Mouse (Mus musculus) intestine, postnatal 0 days (tissue): ENCODE measurements around the gene Mpp3. TPM values are rescaled to one million over a fixed set of nuclear protein-coding genes. Genes with fewer than 3 reads are reported as not detected.

ENCODE experiments used
- ATAC-seq: fragments of 200-750 bp; cut with Nextera tagmentation; 2 replicates; pipeline ENCODE4 v1.8.0; 2017; ENCODE audit warnings: mild to moderate bottlenecking, moderate TSS enrichment, moderate library complexity
- H3K27ac ChIP-seq: fragments of 300-500 bp; sonication (generic); 2 replicates; pipeline ENCODE4 v1.5.1; 2014; ENCODE audit warnings: mild to moderate bottlenecking, low read depth, low read length, moderate library complexity
- H3K27me3 ChIP-seq: fragments of 300-500 bp; sonication (generic); replicated peaks from 2 replicates; pipeline ENCODE4 v1.6.1; 2014; ENCODE audit warnings: low read length, mixed read lengths; ENCODE audit not compliant: control insufficient read depth, insufficient read depth
- H3K36me3 ChIP-seq: fragments of 300-500 bp; sonication (generic); 2 replicates; pipeline ENCODE4 v1.6.1; 2014; ENCODE audit warnings: mild to moderate bottlenecking, moderate library complexity; ENCODE audit not compliant: control insufficient read depth, insufficient read depth
- H3K4me1 ChIP-seq: fragments of 300-500 bp; sonication (generic); replicated peaks from 2 replicates; pipeline ENCODE4 v1.6.1; 2014; ENCODE audit warnings: antibody characterized with exemption, low read length, mixed read lengths; ENCODE audit not compliant: control insufficient read depth, insufficient read depth
- H3K4me2 ChIP-seq: fragments of 300-500 bp; sonication (generic); replicated peaks from 2 replicates; pipeline ENCODE4 v1.6.1; 2014; ENCODE audit warnings: low read depth, mild to moderate bottlenecking, moderate library complexity
- H3K4me3 ChIP-seq: fragments of 300-500 bp; sonication (generic); 2 replicates; pipeline ENCODE4 v1.5.1; 2014; ENCODE audit warnings: low read depth, low read length
- H3K9ac ChIP-seq: fragments of 300-500 bp; sonication (generic); 2 replicates; pipeline ENCODE4 v1.6.1; 2014; ENCODE audit warnings: mild to moderate bottlenecking, low read depth, low read length
- H3K9me3 ChIP-seq: fragments of 300-500 bp; sonication (generic); 2 replicates; pipeline ENCODE4 v1.6.1; 2016; ENCODE audit warnings: mixed run types; ENCODE audit not compliant: control insufficient read depth
- CTCF ChIP-seq: sonication (generic); IDR thresholded peaks from 2 replicates; pipeline ENCODE4 v1.5.1; 2016; ENCODE audit warnings: low read depth, mild to moderate bottlenecking, control low read depth, antibody characterized with exemption, moderate library complexity
- WGBS: fragments of 180-500 bp; shearing (Covaris S2); extraction: QIAGEN DNeasy Blood & Tissue Kit; methylation state at CpG from one replicate; pipeline ENCODE4 v1.1.7; 2014; 5-methylcytosine and 5-hydroxymethylcytosine counted together
- polyA plus RNA-seq: library from polyadenylated mRNA; unstranded; fragments of >200 nt; fragmentation: Nextera tagmentation; extraction: Ambion mirVana; gene quantifications from 2 replicates; pipeline ENCODE4 v1.2.1, GENCODE M21; 2015

The Mpp3 gene
- polyA plus RNA-seq, 1 experiment from 2014 or later, result 8.6 TPM

- no peaks in the 10 kb centered on the region for H3K27me3 ChIP-seq
- no peak overlapping the region for H3K27ac ChIP-seq
- H3K9ac ChIP-seq, result no peak overlapping the region
- H3K4me3 ChIP-seq, result no peak overlapping the region
- no peaks in the 10 kb centered on the region for H3K9me3 ChIP-seq
- no peaks in the 10 kb centered on the region for H3K4me1 ChIP-seq
- 62% methylated on average over 7 of the region's 7 CpGs for WGBS
- no peak for TF ChIP-seq CTCF
- ATAC-seq, result no peak
- H3K36me3 ChIP-seq, result no peaks in the 10 kb centered on the region
- no peak overlapping the region for H3K4me2 ChIP-seq
Observed at GRCm38 (mm10) chr11:102036336-102036735, 8.1 kb upstream of the Mpp3 start.

- 78% methylated on average over 5 of the region's 5 CpGs for WGBS
- no peak overlapping the region for H3K9ac ChIP-seq
- no peaks in the 10 kb centered on the region for H3K4me1 ChIP-seq
- H3K4me2 ChIP-seq, result no peak overlapping the region
- H3K27ac ChIP-seq, result no peak overlapping the region
- no peak for ATAC-seq
- no peaks in the 10 kb centered on the region for H3K9me3 ChIP-seq
- H3K36me3 ChIP-seq, result no peaks in the 10 kb centered on the region
- no peak for TF ChIP-seq CTCF
- H3K27me3 ChIP-seq, result no peaks in the 10 kb centered on the region
- H3K4me3 ChIP-seq, result no peak overlapping the region
Observed at GRCm38 (mm10) chr11:102035456-102035960, 7.2 kb upstream of the Mpp3 start.

- Histone ChIP-seq H3K27me3 (no peaks in the 10 kb centered on the region), H3K27ac (no peak overlapping the region), H3K36me3 (no peaks in the 10 kb centered on the region), H3K4me2 (no peak overlapping the region), H3K4me3 (no peak overlapping the region), H3K9me3 (no peaks in the 10 kb centered on the region), H3K9ac (no peak overlapping the region), H3K4me1 (no peaks in the 10 kb centered on the region)
- WGBS, result 70% methylated on average over 8 of the region's 8 CpGs
- no peak for ATAC-seq
- no peak for TF ChIP-seq CTCF
Observed at GRCm38 (mm10) chr11:102034887-102035286, 6.6 kb upstream of the Mpp3 start.

GRCm38 (mm10) chr11:102033055-102033591, 4.9 kb upstream of the Mpp3 start:
- TF ChIP-seq CTCF, result no peak
- Histone ChIP-seq H3K4me3 (no peak overlapping the region), H3K4me1 (no peaks in the 10 kb centered on the region), H3K4me2 (no peak overlapping the region), H3K27ac (peak overlapping the region; percentile 54; the same call in 1 of the 2 replicates), H3K9ac (no peak overlapping the region), H3K36me3 (no peaks in the 10 kb centered on the region), H3K27me3 (no peaks in the 10 kb centered on the region), H3K9me3 (no peaks in the 10 kb centered on the region)
- ATAC-seq, result peak; percentile 81
- 70% methylated on average over 12 of the region's 12 CpGs for WGBS

- Histone ChIP-seq H3K4me2 (no peak overlapping the region), H3K4me1 (no peaks in the 10 kb centered on the region; the same call in 1 of the 2 replicates), H3K4me3 (no peak overlapping the region), H3K9me3 (no peaks in the 10 kb centered on the region), H3K27ac (no peak overlapping the region), H3K27me3 (0 out of 2 replicates have a peak, but pooled peaks cover 2% of the 10 kb centered on the region), H3K9ac (no peak overlapping the region), H3K36me3 (no peaks in the 10 kb centered on the region)
- no peak for ATAC-seq
- TF ChIP-seq CTCF, result no peak
- 80% methylated on average over 7 of the region's 7 CpGs for WGBS
Observed at GRCm38 (mm10) chr11:102031149-102031548, 2.9 kb upstream of the Mpp3 start.

GRCm38 (mm10) chr11:102029966-102030365, 1.7 kb upstream of the Mpp3 start:
- ATAC-seq, result no peak
- no peak overlapping the region for H3K4me2 ChIP-seq

More at GRCm38 (mm10) chr11:102029966-102030365, 1.7 kb upstream of the Mpp3 start:
- peak; percentile 46 for TF ChIP-seq CTCF
- no peaks in the 10 kb centered on the region; the same call in 1 of the 2 replicates for H3K4me1 ChIP-seq
- no peak overlapping the region for H3K9ac ChIP-seq
- H3K27me3 ChIP-seq, result 0 out of 2 replicates have a peak, but pooled peaks cover 9% of the 10 kb centered on the region
- no peaks in the 10 kb centered on the region for H3K36me3 ChIP-seq
- H3K4me3 ChIP-seq, result no peak overlapping the region
- H3K27ac ChIP-seq, result no peak overlapping the region
- H3K9me3 ChIP-seq, result no peaks in the 10 kb centered on the region
- WGBS, result 43% methylated on average over 7 of the region's 7 CpGs
